Mouse (Mus musculus) layer of hippocampus, adult 18-20 months (tissue): ENCODE results near the gene Odf3l1. TPM values are rescaled to one million over a fixed set of nuclear protein-coding genes. Genes with fewer than 3 reads are reported as not detected.
A peak's percentile ranks its signal among the peaks of the same experiment; 100 is the strongest.

Source experiments
- DNase-seq, 2 experiments: peaks; one replicate each; pipeline ENCODE4 v3.0.0; 2022; ENCODE audit warnings: low spot score in 2 of 2
- total RNA-seq, 2 experiments: library from RNA; stranded (reverse); gene quantifications; 2 replicates each; pipeline ENCODE4 v1.2.3; 2021

The Odf3l1 gene
- total RNA-seq, 2 experiments from 2014 or later: not detected

DNA sequence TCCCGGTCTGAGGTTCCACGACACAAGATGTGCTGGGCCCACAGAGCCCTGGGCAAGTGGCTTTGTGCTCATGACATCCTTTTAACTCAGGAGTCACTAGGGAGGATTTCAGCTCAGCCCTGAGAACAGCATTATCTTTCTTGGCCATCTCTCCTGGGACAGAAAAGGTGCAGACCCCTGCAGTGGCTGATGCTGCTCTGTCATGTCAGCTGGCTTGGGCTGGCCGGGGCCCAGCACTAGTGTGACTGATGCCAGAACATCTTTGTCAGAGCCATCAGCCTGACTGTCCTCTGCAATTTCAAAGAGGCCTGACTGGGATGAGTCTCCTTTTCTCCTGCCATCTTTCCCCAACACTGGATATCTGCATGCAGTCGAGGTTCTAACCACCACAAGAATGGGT, 17.8 kb upstream of the Odf3l1 start:
- DNase-seq: no peak

DNA sequence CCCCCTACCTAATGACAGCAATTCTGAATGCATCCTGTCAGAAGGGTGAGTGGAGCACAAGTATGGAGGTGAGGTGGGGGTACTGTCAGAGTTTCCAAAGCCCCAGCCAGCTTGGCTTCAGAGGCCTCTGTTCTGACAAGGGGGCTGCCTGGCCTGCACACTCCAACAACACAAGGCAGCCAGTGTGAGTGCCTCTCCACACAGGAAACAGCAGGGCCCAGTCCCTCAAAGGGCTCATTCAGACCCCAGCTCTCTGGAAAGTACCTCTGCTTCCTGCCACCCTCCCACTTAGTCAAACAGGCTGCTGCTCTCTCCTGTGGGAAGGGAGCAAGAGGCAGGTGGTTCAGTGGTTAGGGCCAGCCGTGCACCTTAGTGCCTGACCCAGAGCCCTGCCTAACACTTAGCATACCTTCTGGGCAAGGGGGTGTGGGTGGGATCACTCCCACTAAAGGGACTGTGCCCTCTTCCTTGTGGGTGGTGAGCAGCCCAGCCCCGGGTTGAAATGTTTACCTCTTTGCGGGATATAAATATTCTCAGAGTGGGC, 17.1 kb upstream of the Odf3l1 start:
- DNase-seq: no peak

DNA sequence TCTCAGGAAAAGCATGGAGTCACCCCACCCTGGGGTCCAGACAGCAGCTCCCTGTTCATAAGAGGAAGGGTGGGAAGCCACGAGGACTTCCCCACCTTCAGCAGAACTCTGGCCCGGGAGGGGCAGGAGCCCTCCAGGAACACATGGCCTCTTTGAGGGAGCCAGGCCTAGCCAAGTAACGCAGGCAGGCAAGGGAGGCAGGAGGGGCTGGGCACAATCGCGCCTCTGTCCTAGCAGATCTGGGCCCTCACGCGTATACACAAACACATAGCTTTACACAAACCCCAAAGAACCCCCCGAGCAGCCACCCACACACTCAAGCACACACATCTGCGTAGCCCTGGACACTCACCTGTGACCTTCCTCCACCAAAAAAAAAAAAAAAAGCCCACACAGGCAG, 16.3 kb upstream of the Odf3l1 start:
- peak in 1 of 2 experiments; percentile 45 for DNase-seq

DNA sequence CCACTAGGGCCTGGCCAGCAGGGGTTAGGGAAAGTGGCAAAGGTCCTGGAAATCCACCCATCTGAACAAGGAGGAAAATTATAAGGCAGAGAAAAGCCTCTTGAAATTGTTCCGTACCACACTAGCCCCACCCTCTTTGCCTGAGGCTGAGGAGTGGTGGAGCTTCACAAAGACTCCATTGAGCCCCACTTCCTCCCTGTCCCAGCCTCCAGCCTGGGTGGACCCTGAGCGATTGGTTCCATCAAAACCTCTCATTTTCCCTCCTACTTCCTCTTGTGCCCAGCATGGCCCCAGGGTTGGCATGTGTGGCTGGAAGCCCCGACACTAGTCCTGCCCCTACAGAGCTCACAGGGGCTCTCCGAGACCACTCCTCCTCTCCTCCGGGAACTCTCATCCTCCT, 12.8 kb upstream of the Odf3l1 start:
- no peak for DNase-seq

DNA sequence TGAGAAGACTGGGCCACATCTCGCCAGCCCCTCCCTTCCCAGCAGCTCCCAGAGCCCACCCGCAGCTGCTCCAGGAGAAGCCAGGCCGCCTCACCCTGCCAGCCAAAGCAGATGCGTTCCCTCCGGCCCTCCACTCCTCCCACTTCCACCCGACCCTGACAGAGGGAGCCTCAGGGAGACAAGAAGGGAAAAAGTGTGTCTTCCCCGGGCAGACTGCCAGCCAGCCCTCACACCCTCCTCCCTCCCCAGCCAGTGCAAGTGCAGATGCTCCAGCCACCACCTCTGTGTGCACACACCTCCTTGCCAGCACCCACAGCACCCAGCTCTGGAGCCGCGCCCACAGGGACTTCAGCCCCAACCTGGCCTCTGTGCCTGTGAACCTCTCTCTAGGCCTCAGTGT, 12.3 kb upstream of the Odf3l1 start:
- DNase-seq: no peak

DNA sequence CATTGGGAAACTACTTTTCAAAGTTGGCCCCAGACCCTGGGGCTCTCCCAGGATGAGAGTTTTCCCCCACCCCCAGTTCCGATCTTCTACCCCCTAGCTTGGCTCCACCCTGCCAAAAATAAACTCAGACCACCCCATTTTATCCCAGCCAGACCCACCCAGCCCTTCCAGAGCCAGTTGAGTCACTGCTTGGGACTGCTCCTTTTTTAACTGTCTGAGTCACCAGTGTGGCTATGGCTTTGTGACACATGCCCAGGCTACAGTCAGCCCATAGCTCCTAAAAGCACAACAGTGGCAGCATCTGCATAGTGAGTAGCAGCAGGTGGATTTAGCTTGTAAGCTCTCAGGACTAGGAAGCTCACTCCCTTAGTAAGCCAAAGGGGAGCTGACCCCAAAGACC, 8.6 kb upstream of the Odf3l1 start:
- no peak for DNase-seq

DNA sequence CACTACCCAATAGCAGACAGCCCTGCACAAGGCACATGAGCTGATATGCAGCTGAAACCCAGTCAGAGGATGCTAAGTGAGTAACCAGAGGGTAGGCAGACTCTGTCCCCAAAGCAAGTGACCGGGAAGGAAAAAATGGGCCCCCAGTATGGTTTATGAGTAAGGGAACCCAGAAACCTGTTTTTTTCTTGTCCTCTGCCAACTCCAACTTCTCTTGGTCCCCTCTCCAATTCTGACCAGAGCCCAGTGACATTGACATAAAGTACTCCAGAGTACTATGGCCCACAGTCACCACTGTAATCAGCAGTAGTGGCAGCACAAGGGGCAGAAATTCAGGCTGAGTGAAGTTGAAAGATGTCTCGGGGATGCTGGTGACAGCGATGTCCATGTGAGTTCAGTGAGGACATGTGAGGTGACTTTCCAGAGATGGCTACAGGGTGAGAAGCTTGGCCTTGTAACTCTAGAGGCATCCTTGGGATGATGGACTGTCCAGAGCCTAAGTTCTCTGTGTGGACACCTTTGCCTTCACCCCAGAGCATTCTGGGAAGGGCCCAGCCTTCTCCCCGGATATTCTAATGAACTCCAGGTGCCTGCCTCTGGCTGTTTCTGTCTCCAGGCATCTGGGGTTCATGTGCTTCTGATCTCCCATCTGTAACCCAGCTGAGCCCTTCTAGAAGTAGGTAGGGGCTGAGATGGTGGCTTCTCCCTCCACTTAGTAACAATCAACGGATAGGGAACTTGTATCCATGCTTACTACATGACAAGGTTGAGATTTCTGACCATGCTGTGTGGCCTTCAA, 7.8 kb upstream of the Odf3l1 start:
- no peak for DNase-seq

DNA sequence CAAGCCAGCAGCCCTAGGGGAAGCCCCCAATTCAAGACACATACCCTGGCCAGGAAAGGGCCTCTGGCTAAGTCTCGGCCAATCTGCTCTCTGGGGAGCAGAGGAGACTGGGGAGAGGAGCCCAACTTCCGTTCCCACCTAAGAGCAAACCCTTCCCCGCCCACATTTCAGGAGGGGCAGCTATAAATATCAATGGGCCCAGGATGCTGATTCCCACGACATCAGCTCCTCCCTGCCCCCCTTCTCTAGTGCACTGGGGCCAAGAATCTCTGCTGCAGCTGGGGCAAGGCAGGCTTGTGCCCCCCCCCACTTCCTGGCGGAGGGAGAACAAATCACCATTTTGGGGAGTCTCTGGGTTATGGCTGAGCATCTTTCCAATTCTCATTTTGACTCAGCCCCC, 6.7 kb upstream of the Odf3l1 start:
- no peak for DNase-seq

DNA sequence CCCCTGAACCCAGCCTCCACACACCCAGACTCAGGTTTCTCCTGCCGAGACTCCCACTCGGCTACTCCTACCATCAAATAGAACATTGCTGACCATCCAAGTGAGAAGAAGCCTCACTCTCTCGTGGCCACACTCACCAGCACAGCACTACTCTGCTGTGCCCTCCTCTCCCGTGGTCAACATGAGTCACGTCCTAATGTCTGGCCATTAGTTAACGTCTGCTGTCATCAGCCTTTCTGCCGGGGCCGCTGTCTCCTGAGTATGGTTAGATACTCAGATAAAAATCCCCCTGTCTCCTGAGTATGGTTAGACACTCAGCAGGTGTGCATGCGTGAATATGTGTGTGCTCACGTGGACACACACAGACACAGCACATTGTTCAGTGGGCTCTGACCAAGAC, 6.3 kb upstream of the Odf3l1 start:
- DNase-seq: no peak

DNA sequence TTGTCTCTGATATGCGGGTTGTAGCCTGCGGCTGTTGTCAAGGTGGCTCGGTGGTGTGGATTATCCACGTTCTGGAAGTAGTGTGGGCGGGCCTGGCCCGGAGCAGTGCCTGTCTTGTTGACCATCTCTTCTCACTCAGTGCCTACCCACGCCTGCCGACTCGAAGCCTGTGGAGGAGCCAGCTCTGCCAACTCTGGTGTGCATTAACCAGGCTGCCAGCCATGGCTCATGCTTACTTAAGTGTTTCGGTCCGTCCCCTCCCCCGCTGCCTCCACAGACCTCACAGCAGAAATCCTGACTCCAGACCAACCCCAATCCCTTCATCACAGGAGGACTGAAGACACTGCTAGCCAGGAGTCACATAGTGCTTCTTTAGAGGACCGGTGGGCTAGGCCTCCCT, 5.1 kb upstream of the Odf3l1 start:
- DNase-seq: peak; percentile 67 to 71

DNA sequence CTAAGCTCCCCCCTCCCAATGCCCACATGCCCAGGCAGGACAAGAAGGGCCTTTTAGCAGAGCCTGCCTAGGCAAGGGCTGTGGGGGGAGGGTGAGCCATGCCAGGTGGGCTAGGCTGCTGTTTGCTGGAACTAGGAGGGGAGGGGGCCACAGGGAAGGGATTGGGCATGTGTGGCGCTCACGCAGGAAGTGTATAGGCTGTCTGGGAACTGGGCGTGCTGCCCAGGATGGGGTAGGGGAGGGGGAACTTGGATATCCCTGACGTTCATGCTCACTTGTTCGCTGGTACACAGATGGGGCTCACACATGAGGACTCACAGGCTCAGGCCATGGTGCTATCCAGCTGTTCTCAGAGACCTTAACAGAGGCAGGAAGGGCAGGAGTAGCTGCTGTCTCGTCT, 3.8 kb upstream of the Odf3l1 start:
- DNase-seq: peak; percentile 57 to 70

DNA sequence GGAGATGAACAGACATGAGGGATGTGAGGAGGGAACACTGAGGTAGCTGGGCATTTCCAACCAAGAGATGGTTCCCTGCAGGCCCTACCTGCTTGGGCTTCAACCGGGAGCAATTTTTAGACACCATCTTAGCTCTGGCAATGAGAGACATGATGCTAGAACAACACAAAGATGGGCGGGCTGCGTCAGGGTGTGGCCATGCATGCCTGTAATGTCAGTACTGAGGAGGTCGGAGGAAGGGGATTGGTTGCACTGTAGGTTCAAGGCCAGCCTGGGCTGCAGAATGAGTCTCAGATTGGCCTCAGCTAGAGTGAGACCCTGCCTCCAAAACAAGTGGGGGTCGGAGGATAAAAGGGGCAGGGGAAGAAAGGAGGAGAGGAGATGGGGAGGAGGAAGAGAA, 2.0 kb upstream of the Odf3l1 start:
- no peak for DNase-seq

DNA sequence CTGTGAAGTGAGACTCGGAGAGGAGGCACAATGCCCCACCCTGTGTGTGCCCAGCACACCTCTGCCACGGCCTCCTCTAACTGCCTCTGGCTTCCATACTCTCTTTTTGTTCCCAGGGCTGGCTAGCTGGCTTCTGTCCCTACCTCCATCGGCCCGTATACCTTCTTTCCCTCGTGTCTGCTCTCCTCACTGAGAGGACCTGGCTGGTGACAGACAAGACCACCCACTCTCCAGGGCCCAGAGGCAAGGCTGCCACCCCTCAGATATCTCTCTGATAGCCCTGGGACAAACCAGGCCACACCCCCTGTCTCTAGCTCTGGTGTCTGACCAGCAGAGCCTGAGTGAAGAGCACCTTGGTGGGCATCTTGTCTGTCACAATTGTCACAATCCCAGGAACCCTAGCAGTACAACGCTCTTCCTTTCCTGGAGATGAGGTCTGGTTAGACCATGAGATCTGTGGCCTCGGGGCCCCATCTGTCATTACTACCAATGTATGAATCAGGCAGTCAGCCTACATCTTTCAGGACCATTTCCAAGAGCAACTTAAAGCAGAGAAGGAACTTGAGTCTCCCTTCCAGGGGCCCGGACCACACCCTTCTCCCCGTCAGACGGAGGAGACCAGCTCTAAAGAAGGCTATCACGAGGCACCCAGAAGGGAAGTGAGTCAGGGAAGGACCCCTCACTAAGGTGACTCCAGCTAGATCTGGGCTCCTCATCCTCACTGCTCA, 1.4 kb upstream of the Odf3l1 start:
- no peak for DNase-seq

DNA sequence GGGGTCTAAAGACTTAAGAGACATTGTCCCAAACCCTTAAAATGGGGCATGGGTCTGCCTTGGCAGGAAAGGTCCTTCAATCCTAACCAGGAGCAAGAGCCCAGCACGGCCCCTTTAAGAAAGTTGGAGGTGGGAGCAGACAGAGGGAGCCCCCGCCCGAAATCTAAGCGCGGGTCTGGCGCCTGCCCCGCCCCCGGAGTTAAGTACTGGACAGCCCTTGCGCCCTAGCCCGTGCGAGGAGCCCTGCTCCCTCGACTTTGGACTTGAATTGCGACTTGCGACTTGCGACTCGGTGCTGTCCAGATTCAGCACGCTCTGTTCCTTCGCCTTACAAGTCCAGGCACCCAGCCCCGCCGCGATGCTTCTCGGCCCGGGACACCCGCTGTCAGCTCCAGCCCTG, 353 bp upstream of the Odf3l1 start, which contains the start of gene Cspg4:
Cspg4 (plus strand) TSS at position 202 of the 400 bp plus-strand sequence.
- DNase-seq: no peak

DNA sequence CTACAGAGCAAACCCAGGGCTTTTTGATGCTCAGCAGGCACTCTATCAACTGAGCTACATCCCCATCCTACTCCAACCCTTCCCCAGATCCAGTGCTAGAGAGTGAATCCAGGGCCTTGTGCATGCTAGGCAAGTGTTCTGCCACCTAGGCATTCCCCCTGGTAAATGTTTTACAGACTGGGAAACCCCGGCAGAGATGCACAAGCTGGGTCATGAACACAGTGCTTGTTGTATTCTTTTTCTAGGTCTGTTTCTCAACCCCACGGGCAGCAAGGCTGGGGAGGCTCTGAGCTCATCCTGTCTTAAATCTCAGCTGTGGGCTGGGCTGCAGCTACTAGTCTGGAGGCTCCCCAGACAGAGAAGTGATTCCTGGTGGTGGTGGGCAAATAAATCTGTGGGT, 1.6 kb downstream of the Odf3l1 start:
- DNase-seq: no peak

DNA sequence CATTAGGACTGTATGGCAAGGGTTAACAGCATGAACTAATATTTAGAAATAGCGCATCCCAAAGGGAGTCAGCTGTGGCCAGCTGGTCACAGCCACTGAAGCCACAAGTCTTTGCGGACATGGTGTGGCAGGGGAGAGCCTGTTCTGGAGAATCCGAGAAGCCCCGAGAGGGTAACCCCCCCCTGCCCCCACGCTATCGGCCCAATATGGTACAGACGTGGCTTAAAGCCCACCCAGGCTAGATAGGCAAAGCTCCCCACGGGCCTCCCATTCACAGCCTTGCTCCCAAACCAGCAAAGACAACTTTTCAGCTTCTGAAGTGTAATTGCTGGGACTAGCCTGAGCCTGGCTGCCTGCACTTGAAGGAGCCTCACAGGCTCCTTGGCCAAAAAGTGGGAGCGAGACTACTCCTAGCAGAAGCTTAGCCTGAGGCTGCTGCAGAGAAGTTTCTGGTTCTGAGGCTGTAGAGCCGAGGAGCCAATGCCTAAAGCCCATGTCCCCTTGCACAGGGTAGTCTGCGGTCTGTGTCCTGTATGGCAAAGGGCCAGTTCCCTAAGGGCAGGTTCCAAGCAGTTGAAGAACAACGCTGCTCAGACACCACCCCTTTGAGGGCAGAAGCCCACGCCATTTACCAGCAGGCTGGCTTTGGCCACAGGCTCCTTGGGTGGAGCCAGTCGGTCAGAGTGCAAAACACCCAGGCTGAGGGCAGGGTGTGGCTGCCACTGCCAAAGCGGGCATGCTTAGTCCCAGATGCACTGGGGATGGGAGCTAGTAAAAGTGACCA, 3.8 kb downstream of the Odf3l1 start:
- no peak for DNase-seq

DNA sequence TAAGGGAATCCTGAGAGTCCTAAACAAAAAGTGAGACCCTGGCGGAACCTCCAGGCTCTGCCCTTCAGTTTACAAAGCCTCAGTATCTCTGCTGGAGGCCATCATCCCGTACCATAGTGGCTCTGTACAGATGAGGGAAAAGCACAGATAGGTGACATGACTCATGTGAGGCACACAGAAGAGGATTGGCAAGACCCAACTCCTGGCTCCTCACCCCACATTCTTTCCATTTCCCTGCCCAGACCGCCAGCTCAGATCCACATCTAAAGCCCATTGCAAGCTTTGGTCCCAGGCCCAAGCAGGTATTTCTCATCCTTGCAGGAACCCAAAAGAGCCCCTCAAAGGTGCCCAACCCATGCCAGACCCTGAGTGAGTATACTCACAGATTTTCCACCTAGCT, 4.4 kb downstream of the Odf3l1 start:
- DNase-seq: no peak

DNA sequence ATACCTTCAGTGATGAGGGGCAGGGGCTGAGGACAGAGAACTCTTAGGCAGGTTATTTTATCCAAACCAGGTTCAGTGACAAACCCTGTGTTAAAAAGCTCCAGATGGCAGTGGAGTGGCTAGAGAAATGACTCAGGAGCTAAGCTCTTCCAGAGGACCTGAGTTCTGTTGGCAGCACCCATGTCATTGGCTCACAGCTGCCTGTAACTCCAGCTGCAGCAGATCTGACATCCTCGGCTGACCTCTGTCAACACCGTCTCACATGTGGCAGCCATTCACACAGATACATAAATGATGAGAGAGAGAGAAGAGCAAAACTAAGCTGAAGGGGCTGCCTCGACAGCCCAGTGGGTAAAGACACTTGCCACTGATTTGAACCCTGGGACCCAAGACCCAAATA, 7.0 kb downstream of the Odf3l1 start:
- DNase-seq: no peak

DNA sequence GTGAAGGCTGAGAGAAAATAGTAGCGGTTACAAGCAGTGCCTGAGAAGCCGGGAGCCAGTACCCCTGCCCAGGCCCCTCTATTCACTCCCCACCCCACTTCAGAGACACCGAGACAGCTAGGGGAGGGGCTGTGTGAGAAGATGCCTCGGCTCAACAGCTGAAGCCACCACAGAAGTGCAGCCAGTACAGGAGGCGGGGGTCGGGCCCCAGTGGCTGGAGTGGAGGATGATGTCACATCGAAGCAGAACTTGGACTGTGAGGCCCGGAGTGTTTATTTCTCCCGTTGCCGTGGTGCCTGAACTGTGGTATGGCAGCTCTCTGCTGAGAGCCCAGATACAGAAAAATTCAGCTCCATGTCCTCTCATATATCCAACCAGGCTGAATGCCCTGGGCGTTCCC, 12.7 kb downstream of the Odf3l1 start:
- no peak for DNase-seq

DNA sequence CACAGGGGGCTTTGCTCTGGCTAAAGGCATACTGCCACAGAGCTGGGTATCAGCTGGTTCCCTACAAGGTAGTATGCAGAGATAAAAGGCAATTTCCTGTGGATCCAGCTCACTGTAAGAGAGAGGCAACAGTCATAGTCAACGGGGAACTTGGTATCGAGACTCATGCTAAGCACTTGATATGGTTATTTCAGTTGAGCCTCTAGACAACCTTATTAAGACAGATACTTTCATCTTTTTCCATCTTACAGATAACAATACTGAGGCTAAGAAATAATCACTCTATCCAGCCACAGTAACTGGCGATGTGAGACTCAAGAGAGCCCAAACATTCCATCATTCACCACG, 13.6 kb downstream of the Odf3l1 start:
- no peak for DNase-seq

DNA sequence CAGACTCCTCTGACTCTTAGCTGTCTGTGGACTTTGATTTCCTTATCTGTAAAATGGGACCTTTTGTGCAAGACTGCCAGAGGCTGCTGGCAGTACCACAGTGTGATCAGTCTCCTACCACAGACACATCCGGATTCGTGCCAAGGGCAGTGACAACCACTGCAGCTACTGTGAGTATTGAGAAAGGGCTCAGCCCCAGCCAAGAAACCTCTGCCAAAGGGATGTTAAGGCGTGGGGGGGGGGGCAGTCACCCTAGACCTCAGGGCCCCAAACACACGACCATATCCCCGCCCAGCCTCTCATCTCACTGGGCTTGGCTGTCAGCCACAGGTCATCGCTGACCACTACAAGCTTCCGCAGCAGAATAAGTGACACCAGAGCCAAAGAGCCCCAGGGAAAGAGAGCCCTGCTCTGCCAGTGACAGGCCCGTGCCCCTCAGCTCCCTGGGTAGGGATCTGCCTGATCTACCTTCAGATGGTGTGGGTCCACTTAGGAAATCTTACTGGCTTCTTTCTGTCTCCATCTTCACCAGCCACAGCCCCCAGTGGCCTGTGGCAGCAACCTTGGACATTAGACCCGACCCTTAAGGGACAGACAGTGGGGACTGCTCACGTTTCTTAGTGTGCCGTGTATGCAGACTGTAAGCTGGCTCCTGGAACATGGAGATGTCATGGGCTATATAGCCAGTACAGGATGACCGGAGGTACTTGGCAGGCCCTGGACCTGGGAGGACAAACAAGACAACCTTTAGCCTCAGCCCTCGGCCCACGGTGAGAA, 14.2 kb downstream of the Odf3l1 start:
- peak in 1 of 2 experiments; percentile 22 for DNase-seq
